In the genomic region with DNA sequence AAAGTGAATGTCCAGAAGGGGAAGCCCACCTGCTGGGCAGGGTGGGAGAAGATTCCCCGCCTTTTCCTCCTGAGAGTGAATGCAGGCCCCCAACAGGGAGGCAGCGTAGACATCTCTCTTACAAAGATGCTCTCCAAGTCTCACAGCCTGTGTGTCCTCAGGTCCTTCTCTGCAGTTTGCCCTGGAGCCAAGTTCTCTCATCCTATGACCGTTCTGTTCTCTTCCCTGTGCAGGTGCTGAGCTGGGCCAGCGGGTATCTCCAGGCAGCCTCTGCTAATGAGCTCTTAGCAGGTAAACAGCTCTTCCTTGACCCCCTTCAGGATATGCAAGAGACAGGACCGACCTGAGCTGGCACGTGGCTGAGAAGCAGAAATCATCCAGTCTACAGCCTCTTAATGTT, we compare ENCODE assay signal across 36 mouse cellular contexts. TPM values are rescaled to one million over a fixed set of nuclear protein-coding genes. Genes with fewer than 3 reads are reported as not detected.
"Had no signal": no experiment of that assay in that cellular context is flagged by ENCODE, and none has a peak within 500 bp of the region (broad histone marks: within the 10 kb centered on the region; RNA-seq: fewer than 3 reads in every experiment).

No protein-coding gene starts in this region.

- H3K9ac ChIP-seq: heart, embryonic 12.5 days; hindbrain, embryonic 12.5 days; hindbrain, embryonic 14.5 days; intestine, embryonic 15.5 days; limb, embryonic 13.5 days; limb, embryonic 15.5 days; liver, embryonic 12.5 days; liver, embryonic 14.5 days had no signal

- ATAC-seq: hindbrain, embryonic 16.5 days; inflammation-experienced regulatory T-cells, adult 6 months; intestine, embryonic 15.5 days; intestine, postnatal 0 days; liver, embryonic 12.5 days had no signal

- DNase-seq: gastrocnemius, adult 2 months; gastrocnemius, postnatal 10 days; gastrocnemius, postnatal 25 days; heart, adult 18-20 months; heart, postnatal 10 days; heart, postnatal 4 days; kidney, adult 18-20 months; kidney, adult 8-10 months; kidney, postnatal 10 days; kidney, postnatal 25 days; left cerebral cortex, postnatal 4 days had no signal

- H3K36me3 ChIP-seq: heart, embryonic 12.5 days; hindbrain, embryonic 10.5 days; hindbrain, embryonic 12.5 days; intestine, embryonic 15.5 days; limb, embryonic 13.5 days; limb, embryonic 15.5 days; liver, embryonic 12.5 days had no signal

- H3K27ac ChIP-seq: gastrocnemius, adult 2 months; hindbrain, embryonic 10.5 days; hindbrain, embryonic 12.5 days; hindbrain, embryonic 14.5 days; intestine, embryonic 15.5 days; layer of hippocampus, adult 2 months; left cerebral cortex, adult 2 months; limb, embryonic 13.5 days; limb, embryonic 15.5 days; liver, embryonic 12.5 days; liver, embryonic 14.5 days had no signal

- H3K4me3 ChIP-seq: gastrocnemius, adult 2 months; heart, embryonic 12.5 days; hindbrain, embryonic 10.5 days; hindbrain, embryonic 12.5 days; intestine, embryonic 15.5 days; layer of hippocampus, adult 2 months; left cerebral cortex, adult 2 months; limb, embryonic 13.5 days; limb, embryonic 15.5 days; liver, embryonic 12.5 days had no signal

- H3K9me3 ChIP-seq: heart, embryonic 12.5 days; hindbrain, embryonic 10.5 days; hindbrain, embryonic 12.5 days; intestine, embryonic 15.5 days; limb, embryonic 13.5 days; limb, embryonic 15.5 days; liver, embryonic 12.5 days had no signal

- H3K4me1 ChIP-seq: liver, embryonic 12.5 days had no signal

- H3K4me2 ChIP-seq: heart, embryonic 12.5 days; hindbrain, embryonic 12.5 days; hindbrain, embryonic 14.5 days; intestine, embryonic 15.5 days; limb, embryonic 13.5 days; limb, embryonic 15.5 days; liver, embryonic 12.5 days had no signal

RNA-seq across cellular contexts. Expression of a gene that starts 38.5 kb away (rescaled TPM):
- total RNA-seq: granulocyte monocyte progenitor cell, adult 5-6 weeks; layer of hippocampus, adult 2 months; layer of hippocampus, postnatal 10 days; layer of hippocampus, postnatal 25 days; left cerebral cortex, adult 2 months; left cerebral cortex, postnatal 10 days; left cerebral cortex, postnatal 25 days; left cerebral cortex, postnatal 4 days had no signal
- polyA plus RNA-seq: heart, embryonic 12.5 days; heart, embryonic 14.5 days; heart, embryonic 16.5 days; hindbrain, embryonic 10.5 days; hindbrain, embryonic 12.5 days; hindbrain, embryonic 14.5 days; hindbrain, embryonic 16.5 days; inflammation-experienced regulatory T-cells, adult 6 months; intestine, embryonic 15.5 days; intestine, postnatal 0 days; kidney, embryonic 14.5 days; kidney, embryonic 16.5 days; limb, embryonic 11.5 days; limb, embryonic 13.5 days; limb, embryonic 15.5 days; liver, adult 2 months; liver, embryonic 12.5 days; liver, embryonic 14.5 days had no signal
